Mouse (Mus musculus): ENCODE data around the gene Stn1. TPM values are rescaled to one million over a fixed set of nuclear protein-coding genes. Genes with fewer than 3 reads are reported as not detected.

Stn1 gene
- polyA plus RNA-seq (2012), result 2.1 and 4.1 TPM in 2 replicates

DNA sequence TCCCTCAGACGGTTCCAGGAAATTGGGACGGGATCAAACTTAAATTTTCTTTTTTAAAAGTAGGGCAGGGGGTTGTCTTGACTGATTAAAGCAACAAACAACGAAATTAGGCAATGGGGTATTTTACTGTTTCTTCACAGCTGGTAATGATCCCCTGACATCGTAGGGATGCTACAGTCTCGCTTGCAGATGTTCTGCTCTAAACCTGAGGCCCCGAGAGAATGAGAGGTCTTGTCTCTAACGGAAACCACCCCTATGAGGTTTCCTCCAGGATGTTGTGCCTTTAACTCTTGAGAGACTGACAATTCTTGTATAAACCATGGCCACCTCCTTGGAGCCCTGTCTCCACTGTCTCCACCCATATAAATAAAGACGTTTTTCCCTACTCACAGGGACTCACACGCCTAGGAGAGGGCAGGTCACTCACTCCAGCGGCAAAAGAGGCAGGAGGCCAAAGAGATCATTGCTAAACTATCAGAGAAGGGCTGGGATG, at the start of gene Stn1:
Gene Stn1, minus strand, starts transcription at position 208 of the 493 bp plus-strand sequence.

GRCm38 (mm10) chr19:47579225-47579787, 42.0 kb upstream of the Stn1 start, which contains the start of gene Slk:
Gene Slk (plus strand): TSS chr19:47579678.

GRCm38 (mm10) chr19:47464304-47465241, 72.7 kb downstream of the Stn1 start, which contains the start of gene Sh3pxd2a:
Gene Sh3pxd2a (minus strand): TSS chr19:47464401.

Other genes starting within 250 kb of the Stn1 start
- 6.2 and 7.8 TPM in 2 replicates for gene Sh3pxd2a, start 73.1 kb downstream of the Stn1 start, polyA plus RNA-seq (2012)
- gene Slk, start 42.2 kb upstream of the Stn1 start, polyA plus RNA-seq (2012), result 21.2 and 30.1 TPM in 2 replicates
- gene Col17a1, start 154.6 kb upstream of the Stn1 start, polyA plus RNA-seq (2012), result 0.59 and 1.1 TPM in 2 replicates
- 29.4 and 40.5 TPM in 2 replicates for gene Sfr1, start 194.2 kb upstream of the Stn1 start, polyA plus RNA-seq (2012)

All from megakaryocyte-erythroid progenitor cell, adult 5 weeks (primary cell).